ENCODE assay signal across 8 mouse cellular contexts in the genomic region with DNA sequence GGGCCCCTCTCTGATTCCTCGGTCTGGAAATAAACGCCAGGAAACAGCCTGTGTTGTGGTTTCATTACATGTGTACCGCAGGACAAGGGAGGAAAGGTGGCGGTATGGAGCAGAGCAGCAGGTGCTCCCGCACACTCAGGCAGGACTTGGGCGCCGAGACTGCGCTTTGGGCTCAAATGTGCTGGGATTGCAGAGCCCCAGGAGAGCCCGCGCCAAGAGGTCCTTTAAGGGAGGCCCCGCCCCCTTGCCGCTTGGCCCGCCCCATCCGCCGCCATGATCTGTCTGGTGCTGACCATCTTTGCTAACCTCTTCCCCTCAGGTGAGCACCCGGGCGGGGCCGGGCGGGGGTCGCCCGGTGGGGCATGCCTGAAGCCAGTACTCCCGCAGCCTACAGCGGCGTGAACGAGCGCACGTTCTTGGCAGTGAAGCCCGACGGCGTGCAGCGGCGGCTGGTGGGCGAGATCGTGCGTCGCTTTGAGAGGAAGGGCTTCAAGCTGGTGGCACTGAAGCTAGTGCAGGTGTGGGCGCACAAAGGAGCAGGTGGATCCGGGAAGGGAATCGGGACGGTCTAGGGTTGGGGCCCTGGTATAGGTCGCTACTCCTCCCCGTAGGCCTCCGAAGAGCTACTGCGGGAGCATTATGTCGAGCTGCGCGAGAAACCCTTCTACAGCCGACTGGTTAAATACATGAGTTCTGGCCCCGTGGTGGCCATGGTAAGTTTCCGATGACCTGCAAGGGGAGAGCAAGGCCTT. TPM values are rescaled to one million over a fixed set of nuclear protein-coding genes. Genes with fewer than 3 reads are reported as not detected.
DNase-seq lines count a peak whose midpoint lies in the region; ATAC-seq lines count a peak whose summit lies in the region.

Gene Nme3, plus strand, starts transcription at position 260 of the 752 bp plus-strand sequence.

- H3K4me3 ChIP-seq in hindbrain, embryonic 11.5 days (ENCODE audit: low read depth, low read length): peak within 1 kb of the TSS; percentile 82

- ATAC-seq in frontal cortex, adult (ENCODE audit: low TSS enrichment): peak; percentile 22
- peak; percentile 62 for ATAC-seq in hindbrain, embryonic 11.5 days (ENCODE audit: low FRiP score)

- DNase-seq in R1 (ENCODE audit: low read depth, low spot score): peak; percentile 90
- peak; percentile 81 for DNase-seq in cerebellum, adult 9-10 months
- peak; percentile 81 for DNase-seq in hindbrain, embryonic 11.5 days (ENCODE audit: low spot score)
- DNase-seq in layer of hippocampus, postnatal 14 days (ENCODE audit: low spot score in 2 of 2): peak in 1 of 2 experiments; percentile 75
- DNase-seq in lung, postnatal 25 days (ENCODE audit: low spot score): peak; percentile 68
- DNase-seq in retina, embryonic 14.5 days (ENCODE audit: low spot score): peak; percentile 79
- peak; percentile 76 to 77 for DNase-seq in thymus, postnatal 36 days

- peak within 1 kb of the TSS; percentile 77 for H3K4me2 ChIP-seq in hindbrain, embryonic 11.5 days (replicated peaks; ENCODE audit: low read depth, low read length)

- H3K27me3 ChIP-seq in hindbrain, embryonic 11.5 days (ENCODE audit: control insufficient read depth, insufficient read depth, low read length): no peaks in the 10 kb centered on the region

- H3K27ac ChIP-seq in hindbrain, embryonic 11.5 days (ENCODE audit: low read depth, low read length): peak within 1 kb of the TSS; percentile 78

- peaks cover 27% of the 10 kb centered on the region for H3K36me3 ChIP-seq in hindbrain, embryonic 11.5 days (ENCODE audit: control insufficient read depth, insufficient read depth, low read length)

- peak within 1 kb of the TSS; percentile 87 for H3K9ac ChIP-seq in hindbrain, embryonic 11.5 days (ENCODE audit: low read depth, low read length)

- no peaks in the 10 kb centered on the region for H3K9me3 ChIP-seq in hindbrain, embryonic 11.5 days (ENCODE audit: control insufficient read depth, low read length)

- 3% methylated on average over 48 of the region's 50 CpGs for WGBS in hindbrain, embryonic 11.5 days

- peaks cover 5% of the 10 kb centered on the region; the same call in 1 of the 2 replicates for H3K4me1 ChIP-seq in hindbrain, embryonic 11.5 days (replicated peaks; ENCODE audit: control insufficient read depth, insufficient read depth, low read length)

RNA-seq across cellular contexts. Expression of gene Nme3, which starts in this region (rescaled TPM):
- polyA plus RNA-seq in hindbrain, embryonic 11.5 days (2014; fragmentation: Nextera tagmentation; extraction: Ambion mirVana): 45.9 and 49.7 TPM in 2 replicates
- 10 to 100 TPM; 48.6 to 53.8 TPM for total RNA-seq in layer of hippocampus, postnatal 14 days (2021)
